Mouse (Mus musculus): ENCODE data around the gene BC107364.
"Not testable (repeated sequence)": the region's sequence is repeated elsewhere in the genome, so short reads cannot be mapped to it uniquely, and the experiment has no call there.

BC107364 gene

GRCm38 (mm10) chr3:96452262-96452661 lies at the start of gene BC107364:
BC107364 (minus strand) TSS chr3:96452306.
- not testable (repeated sequence) for DNase-seq (ENCODE audit: low spot score in 2 of 2)

DNA sequence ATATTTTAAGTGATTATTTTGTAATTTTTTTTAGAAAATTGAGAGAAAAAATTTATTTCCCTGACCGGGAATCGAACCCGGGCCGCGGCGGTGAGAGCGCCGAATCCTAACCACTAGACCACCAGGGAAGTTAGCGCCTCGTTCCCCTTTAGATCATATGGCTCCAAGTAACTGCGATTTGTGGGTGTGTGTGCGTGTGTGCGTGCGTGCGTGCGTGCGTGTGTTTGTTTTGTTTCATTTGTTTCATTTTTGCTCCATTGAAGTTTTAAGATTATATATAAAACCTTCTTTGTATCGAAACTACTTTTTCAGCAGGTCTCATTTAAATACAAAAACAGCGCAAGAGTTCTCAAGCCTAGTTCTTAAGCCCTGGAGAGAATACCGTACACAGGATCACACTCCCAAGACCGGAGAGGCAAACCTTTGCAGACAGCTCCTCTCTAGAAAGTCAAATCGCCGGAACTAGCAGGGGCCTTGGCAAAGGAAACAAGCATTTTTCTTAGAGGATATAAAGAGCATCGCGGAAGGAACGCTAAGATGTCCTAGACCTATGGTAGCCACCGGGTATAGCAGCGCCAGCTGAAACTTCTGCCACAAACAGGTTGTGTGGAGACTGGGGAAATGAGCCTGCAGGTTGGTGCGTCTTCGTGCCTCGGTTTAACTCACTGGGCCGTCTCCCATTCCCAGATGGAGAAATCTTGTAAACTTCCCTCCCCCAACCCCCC lies 49.4 kb upstream of the BC107364 start:
- DNase-seq (ENCODE audit: low spot score in 2 of 2), result peak; percentile 85 to 93

GRCm38 (mm10) chr3:96500691-96501265 lies 48.7 kb upstream of the BC107364 start:
- DNase-seq (ENCODE audit: low spot score in 2 of 2), result peak; percentile 74 to 86

- DNase-seq (ENCODE audit: low spot score in 2 of 2), result peak; percentile 91 to 94
These were observed 48.1 kb upstream of the BC107364 start for GRCm38 (mm10) chr3:96500289-96500621.

DNA sequence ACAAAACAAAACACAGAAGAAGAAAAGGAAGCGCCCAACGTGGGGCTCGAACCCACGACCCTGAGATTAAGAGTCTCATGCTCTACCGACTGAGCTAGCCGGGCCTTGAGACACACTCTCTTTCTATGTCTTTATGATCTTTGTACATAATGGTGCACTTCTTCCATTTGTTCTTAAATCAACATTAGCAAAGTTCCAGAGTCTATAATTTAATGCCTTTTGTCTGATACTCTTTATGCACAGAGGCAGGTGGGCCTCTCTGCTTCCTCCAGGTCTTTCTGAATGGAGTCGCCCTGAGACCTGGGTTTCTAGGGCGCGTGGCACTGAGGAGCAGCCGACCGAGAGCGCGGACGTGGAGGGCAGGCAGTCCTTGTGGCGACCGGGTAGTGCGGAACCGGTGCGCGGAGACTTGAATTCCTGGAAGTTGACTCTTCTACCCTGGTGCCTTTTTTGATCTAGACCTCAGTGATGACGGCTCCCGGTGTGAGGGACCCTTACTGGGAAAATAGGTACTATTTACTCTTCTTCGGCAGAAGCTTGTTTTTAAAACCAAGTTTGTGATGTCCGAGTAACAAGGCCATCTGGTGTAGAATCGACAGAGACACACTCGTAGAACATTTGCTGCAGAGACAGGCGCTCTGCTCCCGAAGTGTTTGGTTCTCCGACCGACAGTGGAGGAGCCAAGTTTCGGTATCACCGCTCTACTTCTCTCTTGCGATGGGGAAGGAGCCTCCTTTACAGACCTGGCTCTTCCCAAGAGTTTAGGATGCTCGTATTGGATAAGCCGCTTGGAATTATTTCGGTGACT lies 47.6 kb upstream of the BC107364 start:
- DNase-seq (ENCODE audit: low spot score in 2 of 2), result peak; percentile 39 to 75

DNA sequence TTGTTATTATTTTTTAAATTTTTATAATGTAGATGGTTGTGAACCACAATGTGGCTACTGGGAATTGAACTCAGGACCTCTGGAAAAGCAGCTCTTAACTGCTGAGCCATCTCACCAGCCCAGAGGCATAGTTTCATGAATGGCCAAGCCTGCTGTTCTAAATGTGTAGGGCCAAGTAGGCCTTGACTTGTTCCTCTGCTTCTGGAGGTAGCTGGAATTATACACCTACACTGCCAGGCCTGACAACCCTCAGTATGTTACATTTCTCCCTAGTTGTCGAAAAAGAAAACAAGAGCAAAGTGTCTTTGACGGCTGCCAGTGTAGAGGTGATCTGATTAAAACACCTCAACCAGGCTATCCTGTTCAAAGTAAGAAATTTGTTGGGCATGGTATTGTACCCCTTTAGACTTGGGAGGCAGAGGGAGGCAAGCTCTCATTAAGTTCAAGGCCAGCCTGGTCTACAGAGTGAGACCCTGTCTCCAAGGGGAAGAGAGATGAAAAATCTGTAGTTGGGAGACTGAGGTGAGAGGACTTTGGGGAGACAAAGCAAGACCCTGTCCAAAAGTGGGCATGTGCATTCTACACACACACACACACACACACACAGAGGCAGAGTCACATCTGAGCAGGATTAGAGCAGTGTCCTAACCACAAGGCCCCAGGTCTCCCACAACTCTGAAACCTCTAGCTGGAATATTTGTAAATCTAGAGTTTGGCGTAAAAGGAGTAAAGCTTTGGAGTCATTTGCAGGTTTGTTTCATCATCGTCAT lies 46.6 kb upstream of the BC107364 start:
- DNase-seq (ENCODE audit: low spot score in 2 of 2), result no peak

DNA sequence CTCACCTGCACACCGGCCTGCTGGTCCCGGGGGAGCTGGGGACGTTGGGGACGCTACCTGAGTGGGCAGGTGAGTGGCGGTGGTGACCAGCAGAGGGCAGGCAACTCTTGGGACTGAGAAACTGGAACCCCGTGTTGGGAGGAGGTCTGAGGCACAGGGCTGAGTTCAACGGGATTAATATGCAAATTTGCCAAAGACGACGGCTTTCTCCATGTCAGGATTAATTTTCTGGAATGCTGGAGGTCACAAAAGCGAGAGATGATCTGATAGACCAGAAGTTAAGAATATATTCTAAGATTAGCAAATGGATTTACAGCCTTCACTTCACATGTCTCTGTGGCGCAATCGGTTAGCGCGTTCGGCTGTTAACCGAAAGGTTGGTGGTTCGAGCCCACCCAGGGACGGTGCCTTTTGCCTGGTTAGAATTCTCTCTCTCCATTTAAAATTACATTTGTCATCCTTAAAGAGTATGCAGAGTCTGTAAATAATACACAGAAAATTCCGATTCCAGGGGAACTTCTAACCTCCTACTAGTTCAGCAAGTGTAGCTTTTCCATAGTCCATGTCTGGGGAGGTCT lies 45.4 kb upstream of the BC107364 start:
- DNase-seq (ENCODE audit: low spot score in 2 of 2), result peak; percentile 50 to 81

DNA sequence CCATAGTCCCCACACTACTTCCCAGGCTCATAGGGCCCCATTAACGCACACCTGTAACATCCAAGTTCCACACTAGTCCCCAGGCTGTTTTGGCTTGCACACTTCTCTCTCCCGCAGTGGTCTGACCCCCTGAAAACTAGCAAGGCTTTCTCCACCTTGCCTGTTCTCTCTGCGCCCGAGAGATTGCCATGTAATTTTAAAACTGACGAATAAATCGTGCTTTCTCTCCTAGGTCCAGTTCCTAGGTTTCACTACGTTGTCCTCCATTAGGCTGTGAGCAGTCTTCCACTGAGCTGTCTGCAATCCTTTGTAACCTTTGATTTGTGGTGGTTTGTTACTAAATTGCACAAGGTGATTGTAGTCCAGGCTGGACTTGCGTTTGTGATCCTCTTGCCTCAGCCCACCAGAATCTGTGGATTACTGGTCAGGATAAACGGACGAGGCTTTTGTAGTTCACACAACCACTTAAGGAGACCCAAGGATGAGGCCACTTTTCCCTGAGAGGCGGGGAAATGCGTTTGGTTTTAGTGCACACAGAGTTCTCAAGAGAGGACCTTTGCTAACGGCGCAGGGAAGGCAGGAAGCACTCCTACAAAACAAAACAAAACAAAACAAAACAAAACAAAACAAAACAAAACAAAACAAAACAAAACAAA lies 44.6 kb upstream of the BC107364 start:
- DNase-seq (ENCODE audit: low spot score in 2 of 2), result not testable (repeated sequence)

- DNase-seq (ENCODE audit: low spot score in 2 of 2), result no peak
These were observed 44.1 kb upstream of the BC107364 start for GRCm38 (mm10) chr3:96496216-96496615.

GRCm38 (mm10) chr3:96495490-96496210 lies 43.5 kb upstream of the BC107364 start:
- DNase-seq (ENCODE audit: low spot score in 2 of 2), result no peak

- no peak for DNase-seq (ENCODE audit: low spot score in 2 of 2)
These were observed 42.8 kb upstream of the BC107364 start for GRCm38 (mm10) chr3:96494912-96495311.

DNA sequence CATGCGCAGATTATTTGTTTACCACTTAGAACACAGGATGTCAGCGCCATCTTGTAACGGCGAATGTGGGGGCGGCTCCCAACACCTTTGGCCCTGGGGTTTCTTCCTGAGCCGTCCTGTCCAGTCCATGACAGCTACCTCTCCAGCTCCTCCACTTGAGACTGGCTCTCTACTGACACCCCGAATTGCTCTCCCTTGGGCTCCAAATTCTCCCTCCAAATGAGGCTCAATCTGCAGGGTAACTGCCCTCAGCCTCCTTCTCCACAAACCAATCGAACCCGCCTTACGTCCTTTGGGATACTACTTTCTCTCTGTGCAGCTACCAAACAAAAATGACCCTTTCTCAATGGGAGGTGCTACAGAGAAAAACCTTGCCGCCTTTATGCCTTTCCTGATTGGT lies 42.4 kb upstream of the BC107364 start:
- not testable (repeated sequence) for DNase-seq (ENCODE audit: low spot score in 2 of 2)

DNA sequence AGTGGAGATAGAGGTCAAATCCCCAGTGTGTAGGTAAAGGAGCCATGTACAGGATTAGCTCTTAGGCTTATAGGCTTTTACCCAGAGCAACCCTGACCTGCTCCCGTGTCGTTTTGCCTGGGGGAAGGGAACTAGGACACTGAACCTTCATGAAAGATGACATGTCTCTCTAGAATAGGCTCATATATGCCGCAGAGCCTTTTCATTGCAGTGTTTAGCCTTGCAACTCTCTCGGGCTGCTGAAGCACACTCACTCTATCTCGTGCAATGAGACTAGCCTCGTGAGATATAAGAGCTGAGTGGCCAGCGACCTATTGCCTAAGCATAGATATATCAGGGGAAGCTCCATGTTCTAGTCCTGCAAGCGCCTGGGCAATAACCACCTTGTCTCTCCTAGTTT lies 37.5 kb upstream of the BC107364 start:
- DNase-seq (ENCODE audit: low spot score in 2 of 2), result not testable (repeated sequence)

- not testable (repeated sequence) for DNase-seq (ENCODE audit: low spot score in 2 of 2)
These were observed 37.0 kb upstream of the BC107364 start for GRCm38 (mm10) chr3:96488907-96489629.

DNA sequence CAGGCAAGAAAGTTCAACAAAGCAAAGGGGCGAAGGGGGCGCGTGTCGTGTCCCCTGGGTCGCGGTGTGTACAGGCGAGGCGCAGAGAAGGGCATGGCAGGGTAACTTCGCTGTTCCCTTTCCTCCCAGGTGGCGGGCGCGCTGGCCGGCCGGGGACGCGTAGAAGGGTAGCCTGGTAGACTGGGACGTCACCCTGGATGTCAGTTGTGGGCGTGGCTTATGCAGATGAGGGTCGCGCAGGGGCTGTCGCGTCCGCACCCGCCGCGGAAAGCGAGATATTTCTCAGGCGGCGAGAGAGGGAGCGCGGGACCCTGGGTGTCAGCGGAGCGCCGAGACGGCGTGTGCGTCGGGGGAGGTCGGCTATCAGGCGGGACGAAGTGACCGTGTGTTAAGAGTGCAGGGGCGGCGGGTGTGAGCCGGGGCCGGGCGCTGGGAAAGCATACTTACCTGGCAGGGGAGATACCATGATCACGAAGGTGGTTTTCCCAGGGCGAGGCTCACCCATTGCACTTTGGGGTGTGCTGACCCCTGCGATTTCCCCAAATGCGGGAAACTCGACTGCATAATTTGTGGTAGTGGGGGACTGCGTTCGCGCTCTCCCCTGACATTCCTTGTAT lies 36.3 kb upstream of the BC107364 start:
- not testable (repeated sequence) for DNase-seq (ENCODE audit: low spot score in 2 of 2)

DNA sequence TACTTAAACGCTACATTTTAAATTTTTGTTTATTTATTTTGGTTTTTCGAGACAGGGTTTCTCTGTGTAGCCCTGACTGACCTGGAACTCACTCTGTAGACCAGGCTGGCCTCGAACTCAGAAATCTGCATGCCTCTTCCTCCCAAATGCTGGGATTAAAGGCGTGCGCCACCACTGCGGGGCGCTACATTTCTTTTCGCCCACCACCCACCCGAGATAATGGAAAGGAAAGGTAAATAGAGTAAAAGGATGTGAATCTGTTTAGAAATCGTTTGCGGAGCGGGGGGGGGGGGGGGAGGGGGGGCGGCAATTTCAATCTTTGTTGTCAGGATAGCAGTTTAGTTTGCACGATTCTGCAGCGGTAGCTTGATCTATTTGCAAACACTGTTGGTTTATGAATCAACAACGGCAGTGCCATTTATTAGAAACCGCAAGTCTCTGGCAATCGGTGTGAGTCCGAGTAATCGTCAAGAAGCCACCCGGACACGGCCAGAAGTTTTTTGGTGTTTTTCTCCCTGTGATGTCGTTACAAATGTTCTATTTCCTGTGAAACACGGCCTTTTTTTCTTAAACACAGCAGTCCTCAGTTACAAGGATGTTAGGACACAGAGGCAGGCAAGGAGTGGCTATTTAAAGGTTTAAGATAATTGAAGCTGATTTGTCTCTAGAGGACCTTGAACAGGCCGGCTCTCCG lies 35.6 kb upstream of the BC107364 start:
- peak in 1 of 2 experiments; percentile 51 for DNase-seq (ENCODE audit: low spot score in 2 of 2)

GRCm38 (mm10) chr3:96486828-96487559 lies 34.9 kb upstream of the BC107364 start:
- DNase-seq (ENCODE audit: low spot score in 2 of 2), result not testable (repeated sequence)
